In genomic region chr5:118239671-118240070, GRCm38 (mm10) we compare ENCODE assay signal across 13 mouse cellular contexts. TPM values are rescaled to one million over a fixed set of nuclear protein-coding genes. Genes with fewer than 3 reads are reported as not detected.
"Had no signal": no experiment of that assay in that cellular context is flagged by ENCODE, and none has a peak within 500 bp of the region (broad histone marks: within the 10 kb centered on the region; RNA-seq: fewer than 3 reads in every experiment).

No protein-coding gene starts in this region.

- H3K27me3 ChIP-seq: limb, embryonic 13.5 days; midbrain, embryonic 12.5 days; neural tube, embryonic 13.5 days had no signal

- H3K9ac ChIP-seq: limb, embryonic 13.5 days; liver, embryonic 14.5 days; midbrain, embryonic 12.5 days; neural tube, embryonic 13.5 days had no signal

- DNase-seq: kidney, postnatal 36 days; layer of hippocampus, adult 9-11 months; layer of hippocampus, postnatal 36 days; lung, adult 18-20 months; right cerebral cortex, postnatal 14 days; thymus, postnatal 4 days had no signal

- ATAC-seq: midbrain, embryonic 16.5 days had no signal

- H3K4me3 ChIP-seq: limb, embryonic 13.5 days; midbrain, embryonic 12.5 days; neural tube, embryonic 13.5 days had no signal

- H3K27ac ChIP-seq: kidney, postnatal 0 days; limb, embryonic 13.5 days; liver, embryonic 14.5 days; midbrain, embryonic 12.5 days; neural tube, embryonic 13.5 days had no signal

- H3K9me3 ChIP-seq: limb, embryonic 13.5 days; midbrain, embryonic 12.5 days; neural tube, embryonic 13.5 days had no signal

- H3K4me2 ChIP-seq: limb, embryonic 13.5 days; midbrain, embryonic 12.5 days; neural tube, embryonic 13.5 days had no signal

RNA-seq across cellular contexts. Expression of gene Rnft2, which starts 5.2 kb away (rescaled TPM):
- total RNA-seq: megakaryocyte-erythroid progenitor cell, adult 5-6 weeks had no signal
